Mouse (Mus musculus): ENCODE measurements around the gene Gm49510. TPM values are rescaled to one million over a fixed set of nuclear protein-coding genes. Genes with fewer than 3 reads are reported as not detected.
A peak's percentile ranks its signal among the peaks of the same experiment; 100 is the strongest.

Gene Gm49510
- total and polyA plus RNA-seq, 3 experiments: 0.17 to 0.27 TPM; not detected in 1

DNA sequence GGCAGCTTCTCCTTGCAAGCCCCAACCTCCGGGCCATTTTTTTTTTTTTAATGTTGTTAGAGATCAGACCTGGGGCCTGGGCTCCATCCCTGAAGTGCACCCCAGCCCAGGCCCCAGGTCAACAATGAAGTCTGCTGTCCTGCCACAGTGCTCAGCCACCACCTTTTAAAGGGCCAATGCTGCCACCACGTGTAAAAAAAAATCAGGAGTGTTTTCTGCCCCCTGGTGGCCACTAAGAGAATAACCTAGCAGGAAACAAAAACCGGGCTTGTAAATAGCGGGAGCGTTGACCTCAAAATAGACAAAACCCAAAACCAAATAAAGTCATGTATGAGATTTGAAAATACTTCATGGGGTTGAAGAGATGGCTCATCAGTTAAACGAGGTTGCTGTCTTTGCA lies 29.7 kb upstream of the Gm49510 start (continued):
- no peak for TF ChIP-seq UBTF (IDR thresholded peaks at IDR 0.05; ENCODE audit: borderline replicate concordance, insufficient read depth, low read depth, low read length)

DNA sequence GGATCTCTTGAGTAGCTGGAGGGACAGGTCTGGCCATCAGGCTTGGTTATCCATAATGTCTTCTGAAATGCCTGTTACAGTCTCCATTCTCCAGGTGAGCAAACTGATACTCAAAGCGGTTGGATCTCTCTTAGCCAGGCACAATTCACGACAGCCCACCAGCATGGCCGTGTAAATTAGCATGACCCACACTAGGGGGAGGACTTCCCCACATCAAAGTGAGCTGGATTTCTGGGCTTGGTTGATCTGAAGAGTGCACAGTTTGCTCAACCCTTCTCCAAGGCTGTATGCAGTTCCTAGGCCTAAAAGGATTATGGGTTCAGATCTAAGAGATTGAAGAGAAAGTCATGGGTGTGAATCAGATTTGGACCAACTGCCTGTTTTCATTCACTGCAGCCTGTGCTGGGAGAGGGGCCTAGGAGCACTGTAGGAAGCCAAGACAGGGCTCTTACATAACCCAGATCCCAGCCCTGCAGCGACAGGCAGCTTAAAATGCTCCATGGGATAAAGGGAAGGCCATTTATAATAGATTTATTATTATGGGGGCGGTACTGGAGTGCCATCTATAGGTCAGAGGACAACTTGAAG lies 27.4 kb upstream of the Gm49510 start:
- H3K4me1 ChIP-seq (ENCODE audit: control insufficient read depth in 1 of 2, insufficient read depth in 2 of 2, low read length in 2 of 2): peaks cover 0 to 2% of the 10 kb centered on the region in 2 experiments; a peak in 2 of 4 replicates
- H3K27ac ChIP-seq (ENCODE audit: control insufficient read depth, low read depth, low read length): no peak overlapping the region
- H3K36me3 ChIP-seq (ENCODE audit: control insufficient read depth in 1 of 2, insufficient read depth in 2 of 2, low read length in 2 of 2): peaks cover 0 to 5% of the 10 kb centered on the region in 2 experiments; a peak in 1 of 4 replicates
- no peak overlapping the region for H3K9ac ChIP-seq (ENCODE audit: control insufficient read depth, low read depth, low read length, poor library complexity, severe bottlenecking)
- TF ChIP-seq CTCF (IDR thresholded peaks at IDR 0.05 in 2 of 3, conservative IDR thresholded peaks at IDR 0.05 in 1 of 3; ENCODE audit: control insufficient read depth in 1 of 3, insufficient read depth in 1 of 3, low read depth in 2 of 3, low read length in 3 of 3, poor library complexity in 1 of 3, severe bottlenecking in 1 of 3): peak in 2 of 3 experiments; percentile 17 to 48; a peak in 3 of 6 replicates
- TF ChIP-seq ZC3H11A (IDR thresholded peaks at IDR 0.05; ENCODE audit: low read depth, low read length): peak; percentile 24; the same call in 1 of the 2 replicates
- TF ChIP-seq SMC3 (IDR thresholded peaks at IDR 0.05; ENCODE audit: low read depth, low read length): peak; percentile 34
- TF ChIP-seq RAD21 (IDR thresholded peaks at IDR 0.05; ENCODE audit: low read depth, low read length): peak; percentile 23
- no peak for TF ChIP-seq USF2 (IDR thresholded peaks at IDR 0.05; ENCODE audit: borderline replicate concordance in 1 of 2, insufficient read depth in 1 of 2, low read depth in 1 of 2, low read length in 2 of 2)
- TF ChIP-seq HCFC1 (IDR thresholded peaks at IDR 0.05; ENCODE audit: low read depth, low read length): no peak
- H3K27me3 ChIP-seq (ENCODE audit: control insufficient read depth in 1 of 2, insufficient read depth in 2 of 2, low read length in 2 of 2): no peaks in the 10 kb centered on the region
- H3K9me3 ChIP-seq (replicated peaks; ENCODE audit: insufficient read depth, low read length): no peaks in the 10 kb centered on the region
- DNase-seq (ENCODE audit: low read depth, low spot score): peak; percentile 43
- no peak overlapping the region for H3K4me3 ChIP-seq (ENCODE audit: control insufficient read depth in 1 of 2, insufficient read depth in 1 of 2, low read depth in 2 of 2, low read length in 2 of 2)
- H3K79me2 ChIP-seq (ENCODE audit: control insufficient read depth, insufficient read depth, low read length, poor library complexity): no peaks in the 10 kb centered on the region; the same call in 1 of the 2 replicates

GRCm38 (mm10) chr15:78873803-78874435 lies 25.5 kb upstream of the Gm49510 start:
- Histone ChIP-seq H3K4me1 (ENCODE audit: control insufficient read depth in 1 of 2, insufficient read depth in 2 of 2, low read length in 2 of 2) (peaks cover under 1 to 2% of the 10 kb centered on the region in 2 experiments; a peak in 3 of 4 replicates), H3K79me2 (ENCODE audit: control insufficient read depth, insufficient read depth, low read length, poor library complexity) (peaks cover 9% of the 10 kb centered on the region), H3K4me3 (ENCODE audit: control insufficient read depth in 1 of 2, insufficient read depth in 1 of 2, low read depth in 2 of 2, low read length in 2 of 2) (no peak overlapping the region), H3K27ac (ENCODE audit: control insufficient read depth, low read depth, low read length) (no peak overlapping the region), H3K36me3 (ENCODE audit: control insufficient read depth in 1 of 2, insufficient read depth in 2 of 2, low read length in 2 of 2) (peaks cover 0 to 10% of the 10 kb centered on the region in 2 experiments; a peak in 2 of 4 replicates), H3K27me3 (ENCODE audit: control insufficient read depth in 1 of 2, insufficient read depth in 2 of 2, low read length in 2 of 2) (no peaks in the 10 kb centered on the region), H3K9ac (ENCODE audit: control insufficient read depth, low read depth, low read length, poor library complexity, severe bottlenecking) (no peak overlapping the region), H3K9me3 (replicated peaks; ENCODE audit: insufficient read depth, low read length) (no peaks in the 10 kb centered on the region)
- no peak for DNase-seq (ENCODE audit: low read depth, low spot score)
- no peak for TF ChIP-seq USF1 (IDR thresholded peaks at IDR 0.05; ENCODE audit: low read depth, low read length)
- peak in 1 of 3 experiments; percentile 11; a peak in 1 of 6 replicates for TF ChIP-seq CTCF (IDR thresholded peaks at IDR 0.05 in 2 of 3, conservative IDR thresholded peaks at IDR 0.05 in 1 of 3; ENCODE audit: control insufficient read depth in 1 of 3, insufficient read depth in 1 of 3, low read depth in 2 of 3, low read length in 3 of 3, poor library complexity in 1 of 3, severe bottlenecking in 1 of 3)
- no peak for TF ChIP-seq CHD1 (IDR thresholded peaks at IDR 0.05; ENCODE audit: low read depth, low read length)
- TF ChIP-seq TBP (IDR thresholded peaks at IDR 0.05; ENCODE audit: low read depth, low read length): no peak
- TF ChIP-seq MYB (IDR thresholded peaks at IDR 0.05; ENCODE audit: low read depth, low read length): no peak
- no peak for TF ChIP-seq POLR2AphosphoS5 (IDR thresholded peaks at IDR 0.05; ENCODE audit: borderline replicate concordance, low read depth, low read length)

All from MEL (cell line).